Mouse (Mus musculus): ENCODE data around the gene Gm20422.

GRCm38 (mm10) chr8:69822386-69823191 is 47.9 kb upstream of the Gm20422 start, which contains the start of gene Lpar2:
- TF ChIP-seq CTCF (IDR thresholded peaks at IDR 0.05; ENCODE audit: low read depth, low read length): no peak
- peak; percentile 81 for TF ChIP-seq POLR2A (IDR thresholded peaks at IDR 0.05; ENCODE audit: insufficient read depth, low read length)

All from ES-Bruce4 (cell line).